Mouse (Mus musculus) WW6 (cell line): Measurements from ENCODE around the gene Tnni1.

Experiments used
- DNase-seq: peaks from one replicate; pipeline ENCODE4 v3.0.0-alpha.2; 2013; ENCODE audit warnings: low read depth, low spot score

The Tnni1 gene

DNA sequence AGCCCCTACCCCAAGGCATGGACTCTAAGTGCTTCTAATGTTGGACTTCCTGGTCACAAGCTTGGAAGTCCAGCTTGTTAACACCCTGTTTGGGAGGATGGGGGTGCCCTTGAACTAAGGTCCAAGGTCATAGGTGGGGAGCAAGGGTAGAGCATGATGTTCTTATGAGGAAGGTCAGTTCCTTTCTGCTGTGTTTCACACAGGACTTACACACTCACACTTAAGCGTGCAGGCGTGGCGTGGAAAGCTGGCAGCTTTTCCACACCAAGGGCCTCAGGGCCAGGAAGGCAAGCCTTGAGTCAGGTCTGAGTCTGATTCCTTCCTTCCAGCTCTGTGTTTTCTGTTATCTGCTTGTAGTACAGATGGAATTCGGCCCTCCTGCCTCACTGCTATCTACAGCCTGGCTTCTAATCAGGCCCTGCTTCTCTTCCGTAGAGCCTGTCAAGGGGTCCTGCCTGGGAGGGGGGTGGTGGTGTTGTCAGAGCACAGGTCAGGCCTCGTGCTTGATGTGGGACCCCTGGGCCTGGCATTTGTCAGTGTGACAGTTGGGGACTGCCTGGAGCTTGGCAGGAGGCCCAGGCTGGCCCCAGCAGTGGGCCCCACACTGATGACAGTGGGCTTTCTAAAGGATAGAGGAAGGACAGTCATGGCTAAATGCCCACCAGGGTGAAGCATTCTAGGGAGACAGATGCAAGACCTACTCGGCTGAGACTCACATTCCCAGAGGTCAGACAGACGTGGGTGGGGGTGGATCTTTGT, 21.1 kb downstream of the Tnni1 start:
- DNase-seq: no peak

DNA sequence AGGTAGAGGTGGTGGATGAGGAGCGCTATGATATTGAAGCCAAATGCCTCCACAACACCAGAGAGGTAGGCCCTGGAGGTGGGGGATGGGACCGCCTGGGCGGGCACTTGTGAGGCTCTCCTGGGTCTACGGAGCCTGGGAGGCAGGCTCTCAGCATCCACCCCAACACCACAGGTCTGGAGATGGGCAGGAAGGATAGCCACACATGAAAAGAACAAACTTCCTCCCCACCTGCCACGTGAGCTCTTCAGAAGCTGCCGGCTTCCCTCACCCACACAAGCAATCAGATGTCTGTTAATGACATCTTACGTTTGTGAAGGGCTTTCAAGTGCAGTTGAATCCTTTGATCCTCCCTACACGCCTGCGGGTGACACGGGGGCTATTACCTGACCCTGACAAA, 28.3 kb downstream of the Tnni1 start:
- DNase-seq: no peak

DNA sequence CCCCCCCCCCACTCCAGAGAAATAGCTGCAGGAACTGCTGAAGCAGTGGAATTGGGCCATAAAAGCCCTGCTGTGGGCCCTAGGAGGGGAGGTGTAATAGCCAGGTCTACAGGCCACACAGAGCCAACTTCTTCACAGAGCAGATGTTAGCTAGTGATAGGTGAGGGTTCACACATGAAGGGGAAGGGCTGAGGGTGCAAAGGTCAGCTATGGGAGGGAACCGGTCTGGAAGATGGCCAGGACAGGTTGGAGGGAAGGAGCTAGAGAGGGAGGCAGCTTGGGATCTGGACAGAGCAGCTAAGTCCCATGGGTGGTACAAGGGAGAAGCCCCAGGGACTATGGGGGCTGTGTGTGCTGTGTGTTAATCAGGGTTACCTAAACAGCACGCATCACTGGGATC, 30.9 kb downstream of the Tnni1 start:
- no peak for DNase-seq

DNA sequence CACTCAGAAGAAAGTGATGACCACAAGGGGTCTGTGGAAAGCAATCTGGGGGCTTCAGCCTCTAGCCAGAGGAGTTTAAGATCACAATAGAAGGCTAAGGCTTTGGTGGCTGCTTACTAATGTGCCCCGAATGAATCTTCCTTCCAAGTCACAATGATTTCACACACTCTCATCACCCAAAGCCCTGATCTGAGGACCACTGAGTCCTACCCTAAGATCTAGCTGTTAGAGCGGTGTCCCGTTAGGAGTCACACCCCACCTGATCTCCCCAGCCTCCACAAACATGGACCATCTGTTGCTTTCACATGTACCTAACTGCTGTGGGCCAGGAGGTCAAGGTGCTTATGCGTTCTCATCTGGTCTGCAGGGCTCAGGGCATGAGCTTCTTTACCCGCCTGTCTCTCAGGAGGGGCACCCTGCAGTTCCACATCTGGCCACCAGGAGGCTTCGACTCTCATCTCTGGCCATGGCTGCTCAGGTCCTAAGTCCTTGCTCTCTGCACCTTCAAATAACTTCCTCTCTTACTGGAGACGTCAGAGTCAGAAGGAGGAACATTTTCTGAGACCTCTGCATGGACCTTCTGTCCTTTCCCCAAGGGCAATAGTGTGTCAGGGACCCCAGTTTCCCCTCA, 31.9 kb downstream of the Tnni1 start:
- no peak for DNase-seq

DNA sequence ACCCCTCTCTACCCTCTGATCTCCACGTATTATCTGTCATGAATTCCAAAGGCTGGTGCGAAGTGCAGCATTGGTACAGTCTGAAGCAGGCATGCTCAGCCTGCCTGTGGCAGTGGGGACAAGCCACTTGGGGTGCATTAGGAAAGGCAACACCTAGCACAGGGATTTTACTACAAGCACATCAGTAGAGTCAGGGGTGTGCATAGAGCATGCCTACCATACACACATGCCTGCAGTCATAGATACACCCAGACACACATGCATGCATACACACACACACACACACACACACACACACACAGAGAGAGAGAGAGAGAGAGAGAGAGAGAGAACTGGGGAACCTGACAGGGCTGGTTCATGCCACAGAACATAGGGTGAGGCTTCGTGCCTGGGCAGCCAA, 33.0 kb downstream of the Tnni1 start:
- no peak for DNase-seq

DNA sequence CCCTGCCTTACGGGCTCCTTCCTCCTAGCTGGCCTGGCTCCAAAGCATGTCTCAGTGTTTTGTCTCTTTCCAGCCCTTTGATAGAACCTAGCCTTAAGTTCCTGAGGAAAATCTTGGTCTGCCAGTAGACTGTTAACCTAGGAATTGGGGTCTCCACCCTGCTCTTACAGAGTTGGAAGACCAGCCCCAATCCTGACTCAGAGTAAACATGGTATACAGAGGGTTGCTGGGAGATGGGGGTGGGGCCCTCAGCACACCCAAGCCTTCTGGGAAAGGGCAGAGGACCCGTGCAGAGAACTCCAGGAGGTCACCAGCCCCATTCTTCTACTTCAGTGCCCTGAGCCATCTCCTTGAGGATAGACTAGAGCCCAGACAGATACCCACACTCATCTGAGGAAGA, 33.4 kb downstream of the Tnni1 start:
- no peak for DNase-seq

DNA sequence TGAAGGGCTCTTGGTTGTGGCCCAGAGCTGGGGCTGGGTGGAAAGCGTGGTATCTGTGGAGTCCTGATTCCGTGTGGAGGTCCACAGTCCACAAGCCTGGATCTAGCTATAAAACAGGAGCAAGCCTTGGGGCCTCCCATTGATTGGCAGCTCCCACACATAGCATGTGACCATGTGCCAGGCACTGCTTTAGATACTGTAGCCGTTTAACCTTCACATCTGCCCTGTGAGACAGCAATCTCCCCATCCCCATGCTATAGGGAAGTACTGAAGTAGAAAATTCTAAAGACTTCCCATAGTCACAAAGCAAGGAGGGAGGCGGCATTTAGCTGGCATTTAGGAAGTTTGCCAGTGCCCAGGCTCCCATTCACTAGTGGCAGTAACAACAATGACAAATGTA, 33.8 kb downstream of the Tnni1 start:
- DNase-seq: no peak

DNA sequence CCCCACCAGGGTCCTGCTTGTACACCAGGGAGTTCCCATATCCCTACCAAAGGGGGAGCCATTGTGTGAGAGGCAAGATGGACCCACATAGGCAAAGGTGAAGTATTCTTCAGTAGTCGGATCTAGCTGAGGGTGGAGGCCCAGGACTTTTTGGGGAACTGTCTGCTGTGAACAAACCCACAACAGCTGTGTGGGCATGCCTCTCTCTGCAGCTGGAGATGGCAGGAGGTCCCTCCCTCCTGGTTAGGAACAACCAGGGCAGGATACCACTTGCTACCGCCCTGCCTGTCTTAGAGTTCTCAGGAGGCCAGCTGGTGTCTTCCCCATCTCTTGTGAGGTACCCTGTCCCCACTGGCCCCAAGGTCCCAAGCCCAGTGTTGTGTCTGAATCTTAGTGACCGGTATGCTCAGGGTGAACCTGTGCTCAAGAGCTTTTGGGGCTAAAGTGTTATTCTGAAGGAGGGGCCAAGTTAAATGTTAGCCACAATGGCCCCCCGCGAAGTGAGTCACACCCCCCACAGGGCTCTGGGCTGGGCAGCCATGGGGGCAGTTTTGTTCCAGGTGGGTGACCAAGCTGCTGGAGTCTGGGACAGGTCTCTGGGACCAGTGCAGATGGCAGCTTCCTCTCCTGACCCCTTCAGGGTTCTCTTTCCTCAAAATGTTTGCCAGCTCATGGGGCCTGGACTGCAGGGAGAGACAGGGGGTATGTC, 34.6 kb downstream of the Tnni1 start:
- DNase-seq: no peak

DNA sequence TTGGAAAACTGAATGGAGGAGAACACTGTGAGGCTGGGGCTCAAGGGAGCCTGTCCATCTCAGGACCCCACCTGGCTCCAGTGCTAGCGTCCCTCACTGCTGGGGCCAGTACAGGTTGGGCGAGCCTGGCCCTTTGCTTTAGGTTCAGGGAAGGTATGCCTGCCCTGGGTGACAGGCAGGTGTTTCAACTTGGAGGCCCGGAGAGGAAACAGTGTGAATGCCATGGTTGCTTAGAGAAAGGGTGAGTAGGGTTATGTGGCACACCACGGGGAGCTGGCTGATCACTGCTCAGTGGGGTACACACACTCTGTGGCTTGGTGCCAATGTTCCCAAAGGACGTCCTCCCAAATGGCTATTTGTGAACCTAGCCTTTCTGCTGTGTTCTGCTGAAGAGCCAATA, 35.3 kb downstream of the Tnni1 start:
- no peak for DNase-seq

DNA sequence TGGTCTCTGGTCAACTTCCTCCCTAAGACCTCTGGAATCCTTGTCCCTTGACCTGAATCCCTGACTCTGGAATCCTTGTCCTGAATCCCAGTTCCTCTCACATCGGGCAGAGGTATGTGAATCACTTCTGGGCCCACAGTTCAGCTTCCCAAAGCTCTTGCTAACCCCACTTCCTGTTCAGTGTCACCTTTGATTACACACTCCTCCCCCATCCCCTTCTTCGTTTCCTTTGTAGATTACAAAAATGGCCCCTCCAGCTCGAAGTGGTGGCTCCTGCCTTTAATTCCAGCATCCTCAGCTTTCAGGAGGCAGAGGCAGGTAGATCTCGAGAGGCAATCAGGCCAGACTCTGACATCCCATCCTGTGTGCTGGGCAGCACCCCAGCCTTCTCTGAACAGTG, 38.4 kb downstream of the Tnni1 start:
- DNase-seq: no peak

DNA sequence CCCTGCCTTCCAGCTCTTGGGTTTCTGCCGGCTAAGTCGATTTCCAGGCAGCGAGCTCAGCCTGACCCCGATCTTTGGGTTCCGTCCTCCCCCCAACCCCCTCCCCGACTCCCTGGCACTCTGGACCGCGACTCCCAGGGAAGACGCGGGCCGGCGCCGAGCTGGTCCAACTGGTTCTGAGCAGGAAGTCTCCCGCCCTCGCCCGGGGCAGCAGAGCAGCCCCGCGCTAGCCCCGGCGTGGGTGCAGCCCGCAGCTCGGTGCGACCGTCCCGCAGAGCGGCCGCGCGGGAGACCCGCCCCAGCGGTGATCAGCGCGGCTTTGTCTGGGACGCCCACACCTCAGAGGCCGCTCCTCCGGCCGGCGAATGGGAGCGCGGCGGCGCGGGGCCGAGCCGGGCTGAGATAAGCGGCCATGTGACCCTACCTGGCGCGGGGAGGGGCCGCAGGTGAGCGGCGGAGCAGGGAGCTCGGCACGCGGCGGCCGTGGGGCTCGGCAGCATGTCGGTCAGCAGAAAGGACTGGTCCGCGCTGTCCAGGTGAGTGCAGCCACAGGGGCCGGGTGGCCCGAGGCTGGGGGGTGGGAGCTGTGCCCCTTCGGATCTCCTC, 39.4 kb downstream of the Tnni1 start, which contains the start of gene Lad1:
Gene Lad1 (plus strand): TSS at position 118 of the 606 bp plus-strand sequence.
- DNase-seq: no peak

DNA sequence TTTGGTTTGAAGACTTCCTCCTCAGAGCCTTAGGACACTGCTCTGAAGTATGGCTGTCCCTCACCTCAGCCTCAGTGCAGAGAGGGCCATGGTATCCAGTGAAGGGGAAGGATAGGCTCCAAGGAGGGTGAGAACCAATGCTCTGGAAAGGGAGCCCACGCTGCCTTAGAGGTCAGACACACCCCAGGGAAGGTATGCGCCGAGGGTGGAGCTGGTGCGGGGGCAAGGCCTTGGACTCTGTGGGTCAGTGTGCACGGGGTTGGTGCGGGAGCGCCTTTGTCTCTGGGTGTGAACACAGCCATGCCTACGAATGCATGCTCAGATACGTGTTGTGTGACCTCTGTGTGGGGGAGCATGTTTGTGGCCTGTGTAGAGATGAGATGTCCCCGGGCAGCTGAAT, 40.8 kb downstream of the Tnni1 start:
- no peak for DNase-seq

DNA sequence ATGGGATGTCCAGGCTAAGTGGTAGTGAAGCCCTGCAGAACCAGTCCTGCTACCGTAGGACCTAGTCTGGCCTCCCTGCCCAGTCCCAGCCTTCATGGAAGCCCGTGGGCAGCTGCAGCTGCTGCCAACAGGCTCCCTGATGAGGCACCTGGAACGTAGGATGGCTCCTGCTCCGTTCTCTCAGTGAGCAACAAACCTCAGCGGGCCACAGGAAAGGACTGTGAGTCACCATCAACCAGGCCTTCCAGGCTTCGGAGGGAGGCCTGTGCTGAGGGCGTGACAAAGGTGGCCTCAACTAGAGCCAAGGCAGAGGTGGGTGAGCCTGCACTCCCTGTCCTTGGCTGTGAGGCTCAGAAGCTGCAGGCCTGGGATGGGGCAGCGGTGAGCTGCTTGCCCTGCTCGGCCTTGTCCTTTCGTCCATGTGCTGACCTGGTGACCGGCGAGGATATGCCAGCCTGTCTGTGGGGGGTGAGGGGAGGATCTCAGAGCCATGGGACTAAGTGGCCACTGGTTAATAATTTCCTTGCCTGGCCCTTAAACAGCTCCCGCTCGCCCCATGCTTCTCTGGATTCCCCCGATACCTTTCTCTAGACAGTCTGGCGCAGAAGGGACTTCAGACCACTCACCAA, 41.6 kb downstream of the Tnni1 start:
- no peak for DNase-seq

DNA sequence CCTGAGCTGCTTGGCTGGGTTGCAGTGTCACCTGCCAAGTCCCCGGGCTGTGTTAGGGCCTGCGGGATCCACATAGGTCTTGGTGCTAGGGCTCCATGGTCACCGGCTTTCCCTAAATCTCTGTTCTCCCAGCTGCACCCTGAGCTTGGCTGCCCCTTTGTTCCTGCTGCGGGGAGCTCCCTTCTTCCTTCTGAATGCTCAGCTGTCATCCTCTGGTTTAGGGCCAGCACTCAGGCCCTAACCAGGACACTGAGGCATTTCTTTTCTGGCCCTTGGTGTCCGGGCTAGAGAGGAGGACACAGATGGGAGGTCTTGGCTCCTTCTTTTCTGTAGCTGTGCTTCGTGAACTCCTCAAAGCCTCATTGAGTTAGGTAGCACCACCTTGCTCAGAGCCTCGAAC, 42.5 kb downstream of the Tnni1 start:
- DNase-seq: no peak

DNA sequence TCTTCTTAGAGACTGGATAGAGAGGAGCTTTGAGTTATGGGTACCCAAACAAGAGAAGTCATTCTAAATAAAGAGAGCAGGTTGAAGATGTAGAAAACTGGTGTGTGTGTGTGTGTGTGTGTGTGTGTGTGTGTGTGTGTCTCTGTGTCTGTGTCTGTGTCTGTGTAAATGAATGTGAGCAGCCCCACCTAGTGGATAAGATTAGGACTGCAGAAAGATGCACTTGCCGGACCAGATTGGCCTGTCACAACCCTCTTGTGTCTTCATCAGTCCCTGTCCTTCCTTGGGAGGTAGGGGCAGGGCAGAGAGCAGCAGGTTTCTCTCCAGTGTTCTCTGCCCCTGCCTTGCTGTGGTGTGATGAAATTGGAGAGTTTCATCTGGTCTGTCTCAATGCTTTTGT, 49.7 kb downstream of the Tnni1 start:
- no peak for DNase-seq

DNA sequence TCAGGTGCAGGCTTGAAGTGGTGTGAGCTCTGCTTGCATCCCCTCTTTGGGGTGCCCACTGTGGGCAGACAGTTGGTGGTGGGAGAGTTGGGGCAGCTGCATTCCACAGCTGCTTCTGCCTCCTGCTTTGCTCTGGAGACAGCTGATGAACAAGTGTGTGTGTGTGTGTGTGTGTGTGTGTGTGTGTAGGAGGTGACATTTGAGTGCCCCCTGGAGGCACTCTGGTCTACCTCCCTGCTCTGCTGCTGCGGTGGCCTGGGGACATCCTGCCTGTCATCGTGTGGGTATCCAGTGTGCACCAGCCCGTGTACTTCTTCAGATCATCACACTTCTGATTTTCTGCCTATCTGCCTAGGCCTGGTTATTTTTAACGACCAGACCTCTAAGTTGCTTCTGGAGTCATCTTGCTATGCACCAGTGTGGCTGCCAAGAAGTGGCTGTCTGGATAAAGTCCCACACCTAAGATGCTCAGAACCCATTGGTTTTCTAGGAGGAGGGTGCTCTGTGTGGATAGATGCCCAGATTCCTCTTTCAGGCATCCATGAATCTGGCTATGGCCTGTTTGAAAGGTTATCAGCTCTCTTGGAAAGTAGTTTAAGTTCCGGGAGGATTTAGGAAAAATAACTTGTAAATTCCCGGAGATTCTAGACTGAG, 55.1 kb downstream of the Tnni1 start:
- no peak for DNase-seq

DNA sequence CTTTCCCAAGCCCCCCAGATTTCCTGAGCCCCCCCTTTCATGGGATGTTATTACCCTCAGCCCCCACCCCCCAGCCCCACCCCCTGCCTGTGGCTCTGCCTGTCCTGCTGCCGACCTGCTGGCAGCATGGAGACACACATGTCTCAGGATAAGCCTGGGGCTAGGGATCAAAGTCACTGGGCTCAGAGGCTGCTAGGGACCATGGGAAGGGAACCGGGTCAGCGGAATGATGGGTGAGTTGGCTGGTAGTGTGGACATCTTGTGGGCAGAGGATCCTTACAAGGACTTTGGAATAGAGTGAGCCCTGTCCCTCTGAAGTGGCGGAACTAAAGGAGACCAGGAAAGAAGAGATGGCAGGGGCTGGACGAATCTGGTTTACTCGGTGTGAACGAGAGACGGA, 55.7 kb downstream of the Tnni1 start:
- no peak for DNase-seq

DNA sequence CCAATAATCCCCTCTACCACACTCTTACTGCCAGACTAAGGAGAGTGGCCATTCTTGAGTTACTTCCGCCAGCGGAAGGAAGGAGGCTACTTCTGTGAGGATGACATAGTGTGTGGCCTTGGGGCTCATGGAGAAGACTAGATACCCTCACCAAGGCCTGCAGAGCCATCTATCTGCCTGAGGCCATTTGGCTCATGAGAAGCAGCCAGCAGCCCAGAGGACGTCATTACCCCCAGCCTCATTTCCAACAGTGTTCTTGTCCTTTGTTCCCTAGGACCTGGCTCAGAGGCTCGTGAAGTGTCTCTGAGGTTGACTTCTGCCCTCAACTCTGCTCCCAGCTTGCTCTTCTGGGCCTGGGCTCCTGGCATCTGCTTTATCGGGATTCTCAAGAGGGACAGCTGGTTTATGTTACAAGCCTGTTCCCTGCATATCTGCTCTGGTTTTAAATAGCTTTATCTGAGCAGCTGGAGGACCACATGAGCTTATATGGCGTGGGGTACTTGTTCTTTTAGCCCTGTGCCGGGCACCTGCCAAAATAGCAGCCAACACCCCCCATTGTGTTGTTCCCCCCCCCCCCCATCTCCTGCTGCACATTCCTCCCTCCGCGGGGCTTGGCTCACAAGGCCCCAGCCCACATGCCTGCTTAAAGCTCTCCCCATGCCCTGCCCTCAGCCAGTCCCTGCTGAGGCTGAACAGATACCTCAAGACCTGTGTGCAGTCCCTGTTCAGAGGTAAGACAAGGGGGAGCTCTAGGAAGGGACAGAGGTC, 56.7 kb downstream of the Tnni1 start, which contains the start of gene Tnnt2:
Gene Tnnt2 (plus strand): TSS at position 639 of the 768 bp plus-strand sequence.
- no peak for DNase-seq

DNA sequence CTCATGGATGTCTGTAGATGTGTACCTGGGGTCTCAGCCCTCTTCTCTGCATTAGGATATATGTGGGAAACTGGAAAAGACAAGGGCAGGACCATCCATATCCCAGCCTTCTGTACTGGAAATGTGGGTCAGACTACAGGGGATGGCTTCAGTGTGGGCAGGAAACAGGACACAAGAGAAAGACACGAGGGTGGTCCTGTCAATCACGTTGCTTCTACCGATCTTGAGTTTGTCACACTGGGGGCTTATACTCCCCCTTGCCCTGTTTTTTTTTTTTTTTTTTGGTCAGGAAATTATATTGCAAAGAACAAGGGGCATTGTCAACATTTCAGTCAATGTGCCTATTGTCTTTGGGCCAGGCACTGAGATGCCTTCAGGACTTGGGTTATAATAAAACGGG, 59.4 kb downstream of the Tnni1 start:
- no peak for DNase-seq

DNA sequence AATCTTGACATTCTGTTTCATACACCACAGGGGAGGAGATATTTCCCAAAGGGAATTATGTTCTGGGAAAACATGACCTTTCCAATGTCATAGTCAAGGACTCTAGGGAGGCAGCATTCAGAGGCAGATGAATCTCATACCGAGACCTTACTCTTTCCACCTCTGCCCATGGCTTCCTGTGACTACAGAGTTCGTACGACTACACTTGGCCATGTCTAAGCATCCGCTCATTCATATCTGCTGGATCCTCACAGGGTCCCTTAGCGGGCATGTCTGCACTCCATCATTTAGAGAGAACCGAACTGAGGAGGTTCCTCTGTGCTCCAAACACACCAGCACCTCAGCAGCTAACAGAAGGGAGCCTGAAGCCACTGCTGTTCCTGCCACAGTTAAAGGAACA, 59.8 kb downstream of the Tnni1 start:
- no peak for DNase-seq
